Mouse (Mus musculus): ENCODE results near the gene Chrm2. TPM values are rescaled to one million over a fixed set of nuclear protein-coding genes. Genes with fewer than 3 reads are reported as not detected.

Chrm2 gene
- polyA plus RNA-seq, 1 experiment = 0.91 TPM

DNA sequence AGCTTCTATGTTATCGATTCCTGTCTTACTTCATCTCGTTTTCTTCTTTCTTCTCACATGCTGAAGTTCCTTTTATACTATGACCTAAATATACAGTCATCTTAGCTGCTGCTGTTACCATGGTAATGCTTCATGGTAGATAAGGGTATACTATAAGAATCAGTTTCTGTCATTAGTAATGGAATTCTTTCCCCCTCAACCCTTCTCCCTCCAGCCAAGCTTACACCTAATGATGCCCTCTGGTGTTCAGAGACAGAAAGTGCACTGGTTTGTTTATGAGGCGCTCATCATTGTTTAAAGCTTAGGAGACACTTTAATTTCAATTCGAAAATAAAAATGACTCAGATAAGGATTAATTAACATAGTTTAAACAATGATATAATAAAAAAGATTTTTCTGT, 5.8 kb downstream of the Chrm2 start:
- H3K27me3 ChIP-seq (ENCODE audit: control insufficient read depth, insufficient read depth, low read length) = no peaks in the 10 kb centered on the region
- H3K4me1 ChIP-seq (ENCODE audit: control insufficient read depth, insufficient read depth, insufficient read length, low read length) = no peaks in the 10 kb centered on the region
- no peak overlapping the region for H3K4me3 ChIP-seq (ENCODE audit: low read depth, low read length)
- no peaks in the 10 kb centered on the region for H3K36me3 ChIP-seq (ENCODE audit: control insufficient read depth, insufficient read depth, low read length)
- H3K27ac ChIP-seq (ENCODE audit: insufficient read depth, low read depth, low read length) = no peak overlapping the region
- WGBS = 60% methylated on average over 4 of the region's 4 CpGs
- TF ChIP-seq POLR2A (IDR thresholded peaks at IDR 0.05; ENCODE audit: low read depth, low read length) = no peak
- TF ChIP-seq CTCF (IDR thresholded peaks at IDR 0.05; ENCODE audit: extremely low read depth, insufficient read length, insufficient replicate concordance, low read depth, low read length) = no peak

DNA sequence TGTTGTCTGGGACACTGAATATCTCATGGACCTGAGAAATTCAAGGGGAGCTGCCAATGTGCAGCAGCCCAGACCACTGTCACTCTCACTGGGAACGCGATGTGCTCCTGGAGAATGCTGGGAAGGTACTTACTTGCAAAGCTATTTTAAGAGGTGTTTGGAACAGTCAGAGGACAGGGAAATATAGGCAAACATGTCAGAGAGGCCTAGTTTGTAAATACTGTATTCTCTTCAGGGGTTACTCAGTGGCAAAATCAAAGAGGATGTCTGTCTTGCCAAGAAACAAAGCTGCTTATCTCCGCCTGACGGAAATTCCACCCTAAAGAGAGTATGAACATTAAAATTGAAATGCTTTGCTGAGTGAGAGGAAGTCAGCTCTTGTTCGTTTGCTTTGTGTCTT, 17.3 kb downstream of the Chrm2 start:
- H3K4me1 ChIP-seq (ENCODE audit: control insufficient read depth, insufficient read depth, insufficient read length, low read length) = no peaks in the 10 kb centered on the region
- TF ChIP-seq POLR2A (IDR thresholded peaks at IDR 0.05; ENCODE audit: low read depth, low read length) (no peak), CTCF (IDR thresholded peaks at IDR 0.05; ENCODE audit: extremely low read depth, insufficient read length, insufficient replicate concordance, low read depth, low read length) (no peak)
- WGBS = 59% methylated on average over 5 of the region's 5 CpGs

DNA sequence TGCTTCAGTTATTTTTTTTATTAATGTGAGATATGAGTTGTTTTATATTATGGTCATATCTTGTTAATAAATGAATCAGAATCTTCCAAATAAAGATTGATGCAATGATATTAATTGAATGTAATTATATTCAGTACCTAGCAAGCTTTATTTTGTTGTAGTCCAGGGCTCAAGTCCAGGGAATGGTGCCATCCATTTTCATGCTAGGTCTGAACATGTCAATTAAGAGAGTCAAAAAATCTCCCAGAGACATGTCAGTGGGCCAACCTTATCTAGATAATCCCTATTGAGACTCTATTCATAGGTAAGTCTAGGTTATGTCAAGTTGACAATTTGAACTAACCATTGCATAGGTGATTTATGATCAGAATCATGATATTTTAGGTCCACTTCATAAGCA, 21.1 kb downstream of the Chrm2 start:
- no peak for TF ChIP-seq POLR2A (IDR thresholded peaks at IDR 0.05; ENCODE audit: low read depth, low read length)
- no peak for TF ChIP-seq CTCF (IDR thresholded peaks at IDR 0.05; ENCODE audit: extremely low read depth, insufficient read length, insufficient replicate concordance, low read depth, low read length)
- Histone ChIP-seq H3K4me1 (ENCODE audit: control insufficient read depth, insufficient read depth, insufficient read length, low read length) (no peaks in the 10 kb centered on the region), H3K4me3 (ENCODE audit: low read depth, low read length) (no peak overlapping the region), H3K27me3 (ENCODE audit: control insufficient read depth, insufficient read depth, low read length) (no peaks in the 10 kb centered on the region), H3K27ac (ENCODE audit: insufficient read depth, low read depth, low read length) (no peak overlapping the region), H3K36me3 (ENCODE audit: control insufficient read depth, insufficient read depth, low read length) (no peaks in the 10 kb centered on the region)

More for the DNA sequence above, 17.3 kb downstream of the Chrm2 start:
- Histone ChIP-seq H3K27ac (ENCODE audit: insufficient read depth, low read depth, low read length) (no peak overlapping the region), H3K4me3 (ENCODE audit: low read depth, low read length) (no peak overlapping the region), H3K36me3 (ENCODE audit: control insufficient read depth, insufficient read depth, low read length) (no peaks in the 10 kb centered on the region), H3K27me3 (ENCODE audit: control insufficient read depth, insufficient read depth, low read length) (no peaks in the 10 kb centered on the region)

DNA sequence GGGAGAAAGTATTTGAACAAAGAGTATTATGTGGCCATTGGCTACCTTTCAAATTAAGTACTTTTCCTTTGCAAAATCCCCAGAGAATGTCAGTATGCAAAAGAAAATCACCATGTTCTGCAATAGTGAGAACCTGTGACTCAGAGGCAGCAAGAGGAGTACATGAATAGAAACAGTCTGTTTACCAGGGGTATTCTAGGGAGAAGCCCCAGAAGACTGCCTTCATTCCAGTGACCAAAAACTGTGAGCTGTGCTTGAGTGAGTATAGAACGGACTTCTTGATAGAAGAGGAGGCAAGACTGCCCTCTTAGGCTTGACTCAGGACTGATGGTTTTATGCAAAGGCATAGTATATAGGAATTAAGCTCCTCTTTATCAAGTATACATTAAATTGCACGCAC, 22.2 kb downstream of the Chrm2 start:
- no peaks in the 10 kb centered on the region for H3K4me1 ChIP-seq (ENCODE audit: control insufficient read depth, insufficient read depth, insufficient read length, low read length)
- H3K27me3 ChIP-seq (ENCODE audit: control insufficient read depth, insufficient read depth, low read length) = no peaks in the 10 kb centered on the region
- 73% methylated on average over 2 of the region's 2 CpGs for WGBS
- TF ChIP-seq CTCF (IDR thresholded peaks at IDR 0.05; ENCODE audit: extremely low read depth, insufficient read length, insufficient replicate concordance, low read depth, low read length) (no peak), POLR2A (IDR thresholded peaks at IDR 0.05; ENCODE audit: low read depth, low read length) (no peak)
- no peak overlapping the region for H3K27ac ChIP-seq (ENCODE audit: insufficient read depth, low read depth, low read length)
- no peaks in the 10 kb centered on the region for H3K36me3 ChIP-seq (ENCODE audit: control insufficient read depth, insufficient read depth, low read length)
- H3K4me3 ChIP-seq (ENCODE audit: low read depth, low read length) = no peak overlapping the region

DNA sequence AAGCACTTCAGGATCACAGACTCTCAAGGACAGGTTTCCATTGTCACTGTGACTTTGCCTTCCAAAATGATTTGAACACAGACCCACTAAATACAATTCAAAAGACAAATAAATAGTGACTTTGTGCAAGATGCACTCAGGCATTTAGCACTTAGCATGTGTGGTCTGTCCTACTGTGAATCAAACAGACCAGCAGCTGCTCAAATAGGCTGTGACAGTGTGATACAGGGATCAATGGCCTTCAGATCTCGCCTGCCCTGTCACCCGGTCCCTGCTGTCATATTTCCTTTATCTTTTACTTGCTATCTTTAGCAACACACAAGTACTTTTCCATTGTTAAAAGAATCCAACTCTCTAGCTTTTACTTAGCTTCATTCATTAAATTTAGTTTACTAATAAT, 31.8 kb downstream of the Chrm2 start:
- no peaks in the 10 kb centered on the region for H3K27me3 ChIP-seq (ENCODE audit: control insufficient read depth, insufficient read depth, low read length)
- H3K4me1 ChIP-seq (ENCODE audit: control insufficient read depth, insufficient read depth, insufficient read length, low read length) = no peaks in the 10 kb centered on the region
- no peak overlapping the region for H3K4me3 ChIP-seq (ENCODE audit: low read depth, low read length)
- TF ChIP-seq POLR2A (IDR thresholded peaks at IDR 0.05; ENCODE audit: low read depth, low read length) (no peak), CTCF (IDR thresholded peaks at IDR 0.05; ENCODE audit: extremely low read depth, insufficient read length, insufficient replicate concordance, low read depth, low read length) (no peak)
- H3K27ac ChIP-seq (ENCODE audit: insufficient read depth, low read depth, low read length) = no peak overlapping the region
- WGBS = 30% methylated on average over 2 of the region's 2 CpGs
- H3K36me3 ChIP-seq (ENCODE audit: control insufficient read depth, insufficient read depth, low read length) = no peaks in the 10 kb centered on the region

DNA sequence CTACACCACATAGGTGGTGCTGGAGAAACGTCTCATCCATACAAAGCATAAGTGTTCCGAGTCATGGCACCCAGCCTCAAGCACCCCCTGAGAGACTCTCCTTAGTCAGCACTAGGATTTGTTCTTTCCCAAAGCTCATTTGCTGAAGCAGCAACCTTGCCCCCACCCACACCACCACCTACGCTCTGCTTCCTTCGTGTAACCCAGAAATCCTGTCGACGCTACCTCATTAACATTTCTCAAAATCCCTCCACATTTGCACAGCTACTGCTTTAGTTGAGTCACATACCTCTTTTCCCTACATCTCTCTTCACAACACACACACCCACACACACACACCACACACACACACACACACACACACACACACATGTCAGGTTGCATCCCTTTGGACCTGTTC, 50.1 kb downstream of the Chrm2 start:
- TF ChIP-seq POLR2A (IDR thresholded peaks at IDR 0.05; ENCODE audit: low read depth, low read length) = no peak
- TF ChIP-seq CTCF (IDR thresholded peaks at IDR 0.05; ENCODE audit: extremely low read depth, insufficient read length, insufficient replicate concordance, low read depth, low read length) = no peak
- 88% methylated on average over 6 of the region's 6 CpGs for WGBS
- Histone ChIP-seq H3K4me3 (ENCODE audit: low read depth, low read length) (no peak overlapping the region), H3K36me3 (ENCODE audit: control insufficient read depth, insufficient read depth, low read length) (no peaks in the 10 kb centered on the region), H3K4me1 (ENCODE audit: control insufficient read depth, insufficient read depth, insufficient read length, low read length) (no peaks in the 10 kb centered on the region), H3K27ac (ENCODE audit: insufficient read depth, low read depth, low read length) (no peak overlapping the region), H3K27me3 (ENCODE audit: control insufficient read depth, insufficient read depth, low read length) (no peaks in the 10 kb centered on the region)

DNA sequence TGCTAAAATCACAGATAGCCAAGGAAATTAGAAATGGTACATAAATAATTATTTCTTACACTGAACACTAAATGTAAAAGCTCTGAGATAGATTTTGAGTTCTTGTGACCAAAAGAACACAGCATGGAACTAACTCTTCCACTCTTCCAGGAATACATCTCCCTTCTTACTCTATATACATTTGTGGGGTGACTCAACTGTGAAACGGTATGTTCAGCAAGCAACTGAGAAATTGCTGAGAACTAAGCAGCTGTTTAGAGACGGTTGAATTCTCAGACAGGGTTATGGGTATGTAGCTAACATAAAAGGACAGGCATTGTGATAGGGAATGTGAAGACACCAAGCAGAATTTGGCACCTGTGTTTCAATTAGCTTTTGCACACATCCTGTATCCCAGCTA, 51.3 kb downstream of the Chrm2 start:
- no peaks in the 10 kb centered on the region for H3K4me1 ChIP-seq (ENCODE audit: control insufficient read depth, insufficient read depth, insufficient read length, low read length)
- no peak overlapping the region for H3K27ac ChIP-seq (ENCODE audit: insufficient read depth, low read depth, low read length)
- no peaks in the 10 kb centered on the region for H3K36me3 ChIP-seq (ENCODE audit: control insufficient read depth, insufficient read depth, low read length)
- no peaks in the 10 kb centered on the region for H3K27me3 ChIP-seq (ENCODE audit: control insufficient read depth, insufficient read depth, low read length)
- no peak overlapping the region for H3K4me3 ChIP-seq (ENCODE audit: low read depth, low read length)
- WGBS = 67% methylated on average over 2 of the region's 2 CpGs
- TF ChIP-seq CTCF (IDR thresholded peaks at IDR 0.05; ENCODE audit: extremely low read depth, insufficient read length, insufficient replicate concordance, low read depth, low read length) (no peak), POLR2A (IDR thresholded peaks at IDR 0.05; ENCODE audit: low read depth, low read length) (no peak)

DNA sequence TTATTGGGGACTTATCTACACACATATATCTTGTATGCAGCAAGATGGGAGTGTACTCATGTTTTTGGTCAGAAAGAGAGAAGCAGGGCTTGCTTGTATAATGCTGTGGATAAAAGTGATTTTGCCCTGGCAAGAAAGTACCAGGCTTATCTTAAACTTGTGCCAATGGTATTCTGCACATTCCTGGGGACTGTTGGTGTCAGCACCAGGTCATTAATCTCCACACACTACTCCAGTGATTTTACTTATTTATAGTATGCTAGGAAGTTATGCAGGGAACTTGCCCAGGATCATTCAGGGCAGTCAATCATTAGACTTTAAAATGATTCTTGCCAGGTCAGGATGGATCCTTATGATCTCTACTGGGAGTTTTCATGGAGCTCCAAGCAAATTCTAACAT, 63.6 kb downstream of the Chrm2 start:
- H3K27me3 ChIP-seq (ENCODE audit: control insufficient read depth, insufficient read depth, low read length) = no peaks in the 10 kb centered on the region
- TF ChIP-seq POLR2A (IDR thresholded peaks at IDR 0.05; ENCODE audit: low read depth, low read length) = no peak
- TF ChIP-seq CTCF (IDR thresholded peaks at IDR 0.05; ENCODE audit: extremely low read depth, insufficient read length, insufficient replicate concordance, low read depth, low read length) = no peak
- no peaks in the 10 kb centered on the region for H3K4me1 ChIP-seq (ENCODE audit: control insufficient read depth, insufficient read depth, insufficient read length, low read length)
- H3K27ac ChIP-seq (ENCODE audit: insufficient read depth, low read depth, low read length) = no peak overlapping the region
- H3K4me3 ChIP-seq (ENCODE audit: low read depth, low read length) = no peak overlapping the region
- no peaks in the 10 kb centered on the region for H3K36me3 ChIP-seq (ENCODE audit: control insufficient read depth, insufficient read depth, low read length)
